In the genomic region with DNA sequence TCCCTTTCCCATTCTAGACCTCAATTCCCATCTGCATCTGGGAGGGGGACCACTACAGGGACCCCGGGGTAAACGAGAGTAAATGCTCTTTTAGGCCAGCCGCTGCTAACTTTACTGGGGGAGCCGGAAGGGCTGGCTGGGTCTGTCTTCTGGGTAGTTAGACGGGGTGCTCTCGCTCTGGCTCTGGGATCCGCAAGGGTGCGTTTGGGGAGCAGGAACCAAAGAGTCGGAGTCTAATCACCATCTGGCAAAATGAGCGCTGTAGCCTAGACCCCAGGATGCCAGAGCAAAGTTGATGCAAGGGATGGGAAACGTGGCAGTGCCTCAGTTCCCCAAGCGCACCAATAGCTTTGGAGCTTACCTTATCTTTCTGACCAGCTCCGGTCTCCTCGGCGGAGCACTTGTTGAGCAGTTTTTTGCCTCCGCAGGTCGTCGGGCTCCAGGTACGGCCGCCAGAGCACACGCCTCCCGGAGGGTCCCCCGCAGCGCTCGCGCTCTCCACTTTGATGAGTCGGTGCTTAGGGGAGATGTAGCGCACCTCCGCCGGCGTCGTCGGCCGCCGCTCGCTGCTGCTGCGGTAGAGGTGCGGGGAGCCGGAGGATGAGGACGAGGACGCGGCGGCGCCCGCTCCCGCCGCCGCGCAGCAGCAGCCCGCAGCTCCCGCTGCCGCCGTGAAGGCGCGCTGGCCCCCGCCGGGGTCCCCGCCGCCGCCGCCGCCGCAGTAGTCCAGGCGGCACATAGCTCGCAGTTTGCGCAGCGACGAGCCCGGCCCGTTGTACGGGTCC, we compare ENCODE assay signal across 7 mouse cellular contexts. TPM values are rescaled to one million over a fixed set of nuclear protein-coding genes. Genes with fewer than 3 reads are reported as not detected.
DNase-seq lines count a peak whose midpoint lies in the region; ATAC-seq and TF ChIP-seq lines count a peak whose summit lies in the region.

No protein-coding gene starts in this region.

- peak overlapping the region; percentile 88 for H3K4me2 ChIP-seq in hindbrain, embryonic 15.5 days
- peak overlapping the region; percentile 99 for H3K4me2 ChIP-seq in liver, postnatal 0 days (ENCODE audit: low read depth, low read length)

- H3K4me3 ChIP-seq in testis, adult 2 months (ENCODE audit: control insufficient read depth, low read depth, low read length): peak overlapping the region; percentile 74
- peak overlapping the region; percentile 86 for H3K4me3 ChIP-seq in embryonic facial prominence, embryonic 10.5 days
- H3K4me3 ChIP-seq in hindbrain, embryonic 15.5 days: peak overlapping the region; percentile 78
- peak overlapping the region; percentile 86 for H3K4me3 ChIP-seq in liver, postnatal 0 days (ENCODE audit: low read depth, low read length)

- TF ChIP-seq POLR2A in testis, adult 2 months (IDR thresholded peaks at IDR 0.05; ENCODE audit: control insufficient read depth, low read depth, low read length): no peak

- no peaks in the 10 kb centered on the region for H3K36me3 ChIP-seq in testis, adult 2 months (ENCODE audit: control insufficient read depth, insufficient read depth, low read length)
- peaks cover 22% of the 10 kb centered on the region for H3K36me3 ChIP-seq in embryonic facial prominence, embryonic 10.5 days (replicated peaks)
- H3K36me3 ChIP-seq in hindbrain, embryonic 15.5 days: no peaks in the 10 kb centered on the region
- no peaks in the 10 kb centered on the region for H3K36me3 ChIP-seq in liver, postnatal 0 days (replicated peaks; ENCODE audit: insufficient read depth, low read length)

- peaks cover 31% of the 10 kb centered on the region for H3K4me1 ChIP-seq in testis, adult 2 months (ENCODE audit: control insufficient read depth, insufficient read depth, low read length)
- peaks cover 83% of the 10 kb centered on the region for H3K4me1 ChIP-seq in embryonic facial prominence, embryonic 10.5 days
- H3K4me1 ChIP-seq in hindbrain, embryonic 15.5 days (replicated peaks): peaks cover 62% of the 10 kb centered on the region
- H3K4me1 ChIP-seq in liver, postnatal 0 days (ENCODE audit: insufficient read depth): peaks cover 43% of the 10 kb centered on the region

- WGBS in embryonic facial prominence, embryonic 10.5 days: under 1% methylated on average over 71 of the region's 71 CpGs
- WGBS in hindbrain, embryonic 15.5 days: under 1% methylated on average over 68 of the region's 71 CpGs
- 1% methylated on average over 67 of the region's 71 CpGs for WGBS in liver, postnatal 0 days (ENCODE audit: insufficient replicate concordance)

- no peaks in the 10 kb centered on the region for H3K9me3 ChIP-seq in embryonic facial prominence, embryonic 10.5 days
- H3K9me3 ChIP-seq in hindbrain, embryonic 15.5 days: no peaks in the 10 kb centered on the region
- no peaks in the 10 kb centered on the region for H3K9me3 ChIP-seq in liver, postnatal 0 days (ENCODE audit: low read length)

- H3K27ac ChIP-seq in testis, adult 2 months (ENCODE audit: control insufficient read depth, insufficient read depth, low read depth, low read length): no peak overlapping the region
- H3K27ac ChIP-seq in embryonic facial prominence, embryonic 10.5 days (replicated peaks): peak overlapping the region; percentile 94
- H3K27ac ChIP-seq in hindbrain, embryonic 15.5 days (replicated peaks): peak overlapping the region; percentile 88
- peak overlapping the region; percentile 99 for H3K27ac ChIP-seq in liver, postnatal 0 days (ENCODE audit: low read depth)

- no peak for DNase-seq in testis, postnatal 14 days (ENCODE audit: low spot score)
- peak; percentile 44 for DNase-seq in embryonic facial prominence, embryonic 10.5 days (ENCODE audit: low spot score)
- peak; percentile 38 for DNase-seq in liver, postnatal 0 days
- DNase-seq in thymus, postnatal 14 days: peak; percentile 31
- DNase-seq in frontal cortex, postnatal 14 days (ENCODE audit: low spot score in 2 of 2): no peak

- ATAC-seq in hindbrain, embryonic 15.5 days (ENCODE audit: low FRiP score, low read depth): no peak
- no peak for ATAC-seq in liver, postnatal 0 days

- no peak for TF ChIP-seq EP300 in liver, postnatal 0 days (IDR thresholded peaks at IDR 0.05; ENCODE audit: low read depth)

- TF ChIP-seq CTCF in testis, adult 2 months (IDR thresholded peaks at IDR 0.05; ENCODE audit: control insufficient read depth, insufficient read depth, insufficient replicate concordance, low read depth, low read length): no peak
- TF ChIP-seq CTCF in liver, postnatal 0 days (IDR thresholded peaks at IDR 0.05; ENCODE audit: low read depth): no peak

- H3K27me3 ChIP-seq in testis, adult 2 months (ENCODE audit: control insufficient read depth, insufficient read depth, low read length): no peaks in the 10 kb centered on the region; the same call in 1 of the 2 replicates
- H3K27me3 ChIP-seq in embryonic facial prominence, embryonic 10.5 days (replicated peaks; ENCODE audit: low read depth, poor library complexity, severe bottlenecking): peaks cover 16% of the 10 kb centered on the region; the same call in 1 of the 2 replicates
- H3K27me3 ChIP-seq in hindbrain, embryonic 15.5 days: no peaks in the 10 kb centered on the region
- peaks cover 22% of the 10 kb centered on the region for H3K27me3 ChIP-seq in liver, postnatal 0 days (ENCODE audit: insufficient read depth, low read length)

- H3K9ac ChIP-seq in hindbrain, embryonic 15.5 days: peak overlapping the region; percentile 69
- H3K9ac ChIP-seq in liver, postnatal 0 days (replicated peaks): peak overlapping the region; percentile 93

RNA-seq across cellular contexts. Expression of gene Shb, which starts 2.9 kb away (rescaled TPM):
- 7.3 and 8.7 TPM in 2 replicates for polyA plus RNA-seq in testis, adult 2 months (2012; rRNA removed)
- polyA plus RNA-seq in embryonic facial prominence, embryonic 10.5 days (2016; fragmentation: Nextera tagmentation; extraction: Ambion mirVana): 3.9 and 4.9 TPM in 2 replicates
- polyA plus RNA-seq in hindbrain, embryonic 15.5 days (2015; fragmentation: Nextera tagmentation; extraction: Ambion mirVana): 5.4 and 7.2 TPM in 2 replicates
- polyA plus RNA-seq in liver, postnatal 0 days (2015; fragmentation: Nextera tagmentation; extraction: Ambion mirVana): 2.5 and 3.2 TPM in 2 replicates

Comparison
In these comparisons a context has a peak if more than half of its experiments do, and no peak if none do; other contexts are left out.
1. DNase-seq: peak in embryonic facial prominence, embryonic 10.5 days (single experiment), liver, postnatal 0 days (single experiment) and thymus, postnatal 14 days (single experiment); none in testis, postnatal 14 days (single experiment) and frontal cortex, postnatal 14 days (0 of 2).
2. Peak in every context shown above with its lines, with median percentiles within 50 percentile points of each other: H3K4me3 ChIP-seq.